Mouse (Mus musculus): Measurements from ENCODE around the gene Hcar2. TPM values are rescaled to one million over a fixed set of nuclear protein-coding genes. Genes with fewer than 3 reads are reported as not detected.

Hcar2 gene
- polyA plus RNA-seq, 1 experiment from 2014 or later: 0.57 TPM

DNA sequence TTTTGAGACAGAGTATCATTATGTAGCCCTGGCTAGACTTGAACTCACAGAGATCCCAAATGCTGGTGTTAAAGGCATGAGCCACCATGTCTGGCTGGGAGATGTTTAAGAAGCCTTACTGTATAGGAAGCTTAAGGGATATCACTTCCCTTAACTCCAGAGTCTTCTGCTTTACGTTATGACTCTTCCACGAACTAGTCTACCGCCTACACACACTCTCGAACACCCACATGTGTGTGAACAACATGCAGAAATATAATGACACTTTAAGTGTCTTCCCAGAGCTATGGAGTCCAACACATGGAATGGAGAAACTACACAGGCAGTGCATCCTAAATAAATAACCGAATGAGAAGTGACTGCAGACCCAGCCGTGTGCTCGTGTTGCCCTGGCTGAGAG is 18.6 kb upstream of the Hcar2 start:
- H3K27ac ChIP-seq: no peak overlapping the region
- no peak overlapping the region for H3K4me3 ChIP-seq (ENCODE audit: inconsistent target)
- WGBS (ENCODE audit: missing documents): 65% methylated on average over 7 of the region's 7 CpGs
- H3K79me2 ChIP-seq (ENCODE audit: inconsistent target): no peaks in the 10 kb centered on the region
- H3K36me3 ChIP-seq (ENCODE audit: inconsistent target): no peaks in the 10 kb centered on the region

DNA sequence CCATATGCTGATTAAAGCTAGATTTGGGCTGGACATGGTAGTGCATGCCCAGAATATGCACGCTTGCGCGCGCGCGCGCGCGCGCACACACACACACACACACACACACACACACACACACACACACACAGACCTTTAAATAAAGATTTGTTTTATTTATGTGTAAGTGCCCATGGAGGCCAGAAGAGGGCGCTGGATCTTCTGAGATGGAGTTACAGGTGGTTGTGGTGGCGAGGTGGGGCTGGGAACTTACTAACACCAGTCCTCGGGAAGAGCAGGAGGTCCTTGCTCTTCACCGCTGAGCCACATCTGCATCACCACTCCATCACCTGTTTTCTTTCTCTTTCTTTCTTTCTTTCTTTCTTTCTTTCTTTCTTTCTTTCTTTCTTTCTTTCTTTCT is 15.5 kb upstream of the Hcar2 start:
- WGBS (ENCODE audit: missing documents): 72% methylated on average over 3 of the region's 14 CpGs
- Histone ChIP-seq H3K4me3 (ENCODE audit: inconsistent target) (no peak overlapping the region), H3K79me2 (ENCODE audit: inconsistent target) (no peaks in the 10 kb centered on the region), H3K36me3 (ENCODE audit: inconsistent target) (no peaks in the 10 kb centered on the region), H3K27ac (no peak overlapping the region)

DNA sequence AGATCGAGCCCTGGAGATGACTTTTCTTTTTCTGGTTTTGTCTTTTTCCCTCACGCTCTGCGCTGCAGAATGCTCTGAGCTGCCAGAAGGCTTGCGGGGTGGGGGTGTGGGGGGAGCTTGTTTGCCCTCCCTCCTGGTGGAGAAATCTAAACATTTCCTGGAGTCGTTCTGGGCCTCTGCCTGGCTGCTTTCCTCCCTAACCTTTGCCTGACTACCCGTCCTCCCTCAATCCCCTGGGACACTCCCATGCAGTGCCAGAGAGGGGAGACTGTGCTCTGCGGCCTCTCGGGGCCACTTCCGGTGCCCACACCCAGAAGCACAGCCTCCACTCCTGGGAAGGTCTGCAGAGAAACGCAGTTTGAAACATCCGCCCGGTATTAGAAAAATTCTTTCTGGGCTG is 14.6 kb upstream of the Hcar2 start, which contains the start of gene Hcar1:
Gene Hcar1 (minus strand): TSS at position 93 of the 400 bp plus-strand sequence.
- Histone ChIP-seq H3K79me2 (ENCODE audit: inconsistent target) (no peaks in the 10 kb centered on the region), H3K27ac (no peak within 1 kb of the TSS), H3K4me3 (ENCODE audit: inconsistent target) (no peak within 1 kb of the TSS), H3K36me3 (ENCODE audit: inconsistent target) (no peaks in the 10 kb centered on the region)
- WGBS (ENCODE audit: missing documents): 85% methylated on average over 11 of the region's 12 CpGs

DNA sequence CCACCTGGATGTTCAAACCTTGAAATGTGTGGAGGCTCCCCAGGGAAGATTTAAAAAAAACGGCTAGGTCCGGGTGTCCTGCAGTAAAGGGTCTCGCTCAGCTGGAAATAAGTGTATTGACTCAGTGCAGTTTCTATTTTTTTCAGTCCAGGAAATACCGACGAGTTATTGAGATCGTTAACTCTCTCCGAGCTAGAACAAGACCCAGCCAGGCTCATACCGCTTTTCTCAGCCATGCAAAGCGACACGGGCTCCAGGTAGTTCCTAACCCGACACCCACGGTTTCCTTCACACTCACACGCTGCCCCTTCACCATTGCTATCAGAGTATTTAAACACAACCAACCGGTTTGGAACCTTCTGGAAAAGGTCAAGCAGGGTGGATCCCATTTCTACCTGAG is 12.8 kb upstream of the Hcar2 start:
- Histone ChIP-seq H3K79me2 (ENCODE audit: inconsistent target) (no peaks in the 10 kb centered on the region), H3K36me3 (ENCODE audit: inconsistent target) (no peaks in the 10 kb centered on the region), H3K27ac (no peak overlapping the region), H3K4me3 (ENCODE audit: inconsistent target) (no peak overlapping the region)
- WGBS (ENCODE audit: missing documents): 13% methylated on average over 14 of the region's 14 CpGs

DNA sequence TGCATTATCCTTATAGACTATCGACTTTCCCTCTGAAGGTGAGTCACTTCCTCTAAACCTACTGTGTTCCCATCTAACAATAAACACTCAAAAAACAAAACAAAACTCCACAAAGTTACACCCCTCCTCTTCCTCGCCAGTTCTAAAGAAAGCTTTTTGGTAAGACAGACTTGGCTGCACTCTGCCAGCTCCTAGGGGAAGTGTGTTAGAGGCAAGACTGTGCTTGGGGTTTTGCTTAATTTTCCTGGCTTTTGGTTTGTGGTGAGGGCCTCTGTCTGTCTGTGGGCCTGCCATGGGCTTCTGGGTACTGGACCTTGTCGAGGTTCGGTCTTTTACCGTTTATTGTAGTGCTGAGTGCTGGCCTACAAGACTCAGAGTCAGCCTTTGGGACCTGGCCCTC is 8.9 kb upstream of the Hcar2 start:
- WGBS (ENCODE audit: missing documents): 13% methylated on average over 5 of the region's 5 CpGs
- Histone ChIP-seq H3K36me3 (ENCODE audit: inconsistent target) (no peaks in the 10 kb centered on the region), H3K4me3 (ENCODE audit: inconsistent target) (no peak overlapping the region), H3K79me2 (ENCODE audit: inconsistent target) (no peaks in the 10 kb centered on the region), H3K27ac (no peak overlapping the region)

DNA sequence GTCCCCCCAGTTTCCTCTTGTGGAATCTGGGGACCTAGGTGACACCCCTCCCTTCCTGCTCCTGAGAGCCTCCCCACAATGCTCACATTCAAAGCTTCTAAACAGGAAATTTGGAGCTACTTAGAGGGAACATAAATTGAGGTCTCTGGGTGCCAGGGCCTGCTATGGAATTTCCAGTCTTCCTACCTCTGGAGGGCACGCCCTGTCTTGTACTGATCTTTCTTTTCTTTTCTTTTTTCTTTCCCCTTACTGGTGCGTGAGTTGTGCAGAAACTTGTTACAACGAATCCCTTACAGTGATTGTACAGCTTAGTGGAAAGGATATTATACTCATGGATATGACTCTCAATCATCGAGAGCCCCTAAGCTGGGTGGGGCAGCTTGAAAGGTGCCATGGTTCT is 4.3 kb upstream of the Hcar2 start:
- no peaks in the 10 kb centered on the region for H3K79me2 ChIP-seq (ENCODE audit: inconsistent target)
- H3K36me3 ChIP-seq (ENCODE audit: inconsistent target): no peaks in the 10 kb centered on the region
- H3K4me3 ChIP-seq (ENCODE audit: inconsistent target): no peak overlapping the region
- no peak overlapping the region for H3K27ac ChIP-seq
- 95% methylated on average over 4 of the region's 4 CpGs for WGBS (ENCODE audit: missing documents)

DNA sequence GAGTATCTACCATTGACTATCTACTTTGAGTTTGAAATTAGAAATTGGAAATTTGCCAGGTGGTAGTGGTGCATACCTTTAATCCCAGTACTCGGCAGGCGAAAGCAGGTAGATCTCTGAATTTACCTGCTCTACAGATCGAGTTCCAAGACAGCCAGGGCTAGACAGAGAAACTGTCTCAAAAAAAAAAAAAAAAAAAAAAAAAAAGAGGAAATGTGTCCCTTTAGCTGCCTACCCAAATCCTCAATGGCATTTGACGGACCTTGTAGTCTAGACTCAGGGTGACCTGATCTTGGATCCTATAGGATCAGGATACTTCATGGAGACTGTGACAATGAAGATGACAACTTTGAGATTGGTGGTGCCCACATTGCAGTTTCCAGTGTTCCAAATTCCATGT is 1.2 kb upstream of the Hcar2 start:
- Histone ChIP-seq H3K4me3 (ENCODE audit: inconsistent target) (no peak overlapping the region), H3K27ac (no peak overlapping the region), H3K36me3 (ENCODE audit: inconsistent target) (no peaks in the 10 kb centered on the region), H3K79me2 (ENCODE audit: inconsistent target) (no peaks in the 10 kb centered on the region)
- 63% methylated on average over 4 of the region's 4 CpGs for WGBS (ENCODE audit: missing documents)

DNA sequence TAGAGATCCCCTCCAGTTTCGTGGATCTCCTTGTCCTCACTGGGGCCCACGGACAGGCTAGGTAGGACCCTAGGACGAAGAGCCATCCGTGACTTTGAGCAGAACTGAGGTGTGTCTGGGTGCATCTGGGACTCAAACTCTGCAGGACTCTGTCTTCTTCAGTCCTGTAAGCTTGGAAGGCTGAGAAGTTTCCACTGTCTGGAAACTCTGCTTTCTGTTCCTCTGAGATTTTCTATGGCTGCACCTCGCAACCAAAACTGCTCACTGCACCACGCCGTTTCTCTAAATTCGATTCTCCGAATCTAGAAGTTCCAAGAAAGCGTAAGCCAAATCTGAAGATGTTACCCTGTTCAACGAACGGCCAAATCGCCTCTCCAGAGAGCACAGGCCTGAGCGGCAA is 1.4 kb downstream of the Hcar2 start:
- Histone ChIP-seq H3K27ac (peak overlapping the region; percentile 73), H3K4me3 (ENCODE audit: inconsistent target) (no peak overlapping the region), H3K79me2 (ENCODE audit: inconsistent target) (no peaks in the 10 kb centered on the region), H3K36me3 (ENCODE audit: inconsistent target) (no peaks in the 10 kb centered on the region)
- 87% methylated on average over 14 of the region's 14 CpGs for WGBS (ENCODE audit: missing documents)

DNA sequence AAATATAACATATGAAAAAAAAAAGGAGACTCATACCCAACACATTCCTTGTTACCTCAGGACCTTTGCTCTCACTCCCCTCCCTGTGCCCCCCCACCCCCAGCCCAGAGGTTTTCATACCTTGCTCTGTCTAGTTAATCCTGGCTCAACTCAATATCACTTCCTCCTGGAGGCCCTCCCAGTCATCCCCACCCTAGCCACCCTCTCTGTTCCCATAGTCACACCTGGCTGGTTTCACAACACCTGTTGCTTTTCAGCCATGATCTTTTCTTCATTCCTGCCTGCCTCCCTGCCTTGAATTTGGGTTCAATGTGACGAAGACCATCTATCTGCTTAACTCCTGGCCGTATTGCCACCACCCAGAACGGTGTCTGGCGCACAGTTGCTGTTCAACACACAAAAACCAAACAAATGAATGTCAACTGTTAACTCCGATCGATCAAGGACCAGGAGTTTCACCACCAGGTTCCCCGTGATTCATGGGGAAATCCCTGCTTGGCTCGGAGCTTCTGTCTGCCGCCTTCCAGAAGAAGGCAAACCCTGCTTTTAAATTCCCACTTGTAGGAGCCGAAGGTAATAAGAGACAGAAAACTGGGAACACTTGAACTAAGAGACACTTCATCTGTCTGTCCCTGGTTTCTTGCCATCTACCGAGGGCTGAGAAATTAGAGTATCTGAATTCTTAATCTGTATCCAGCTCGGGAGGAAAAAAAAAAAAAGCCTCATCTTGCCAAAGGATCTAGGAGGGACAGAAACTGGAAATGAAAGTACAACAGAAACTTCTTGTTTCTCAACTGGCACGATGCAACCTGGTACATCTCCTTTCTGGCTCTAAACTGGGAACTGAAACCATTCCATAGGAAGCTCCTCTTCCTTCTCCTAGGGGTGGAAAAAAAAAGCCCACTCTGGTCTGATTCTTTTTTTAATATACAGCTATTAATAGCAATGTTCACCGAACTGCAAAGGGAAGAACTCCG is 2.6 kb downstream of the Hcar2 start:
- H3K36me3 ChIP-seq (ENCODE audit: inconsistent target): no peaks in the 10 kb centered on the region
- H3K79me2 ChIP-seq (ENCODE audit: inconsistent target): no peaks in the 10 kb centered on the region
- H3K4me3 ChIP-seq (ENCODE audit: inconsistent target): peak overlapping the region; percentile 15; the same call in 1 of the 2 replicates
- peak overlapping the region; percentile 73 for H3K27ac ChIP-seq
- 30% methylated on average over 15 of the region's 15 CpGs for WGBS (ENCODE audit: missing documents)

DNA sequence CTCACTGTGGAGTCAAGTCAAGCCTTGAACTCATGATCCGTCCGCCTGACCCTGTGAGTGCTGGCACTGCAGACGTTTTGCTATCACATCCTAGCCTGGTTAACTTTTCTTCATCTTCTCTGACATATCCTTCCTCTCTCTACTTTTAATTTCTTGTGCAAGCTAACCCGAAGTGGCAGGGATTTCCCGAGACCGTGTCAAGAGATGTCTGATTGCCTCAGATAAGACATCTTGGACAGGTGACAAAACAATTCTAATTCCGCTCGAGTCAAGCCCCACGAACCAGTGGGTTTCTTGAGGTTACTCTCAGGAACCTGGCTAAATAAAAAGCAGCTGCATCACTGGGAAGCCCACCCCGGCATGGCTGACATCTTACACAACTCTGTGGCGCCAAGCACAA is 6.5 kb downstream of the Hcar2 start:
- 51% methylated on average over 10 of the region's 11 CpGs for WGBS (ENCODE audit: missing documents)
- Histone ChIP-seq H3K27ac (no peak overlapping the region), H3K4me3 (ENCODE audit: inconsistent target) (no peak overlapping the region), H3K79me2 (ENCODE audit: inconsistent target) (no peaks in the 10 kb centered on the region), H3K36me3 (ENCODE audit: inconsistent target) (no peaks in the 10 kb centered on the region)

DNA sequence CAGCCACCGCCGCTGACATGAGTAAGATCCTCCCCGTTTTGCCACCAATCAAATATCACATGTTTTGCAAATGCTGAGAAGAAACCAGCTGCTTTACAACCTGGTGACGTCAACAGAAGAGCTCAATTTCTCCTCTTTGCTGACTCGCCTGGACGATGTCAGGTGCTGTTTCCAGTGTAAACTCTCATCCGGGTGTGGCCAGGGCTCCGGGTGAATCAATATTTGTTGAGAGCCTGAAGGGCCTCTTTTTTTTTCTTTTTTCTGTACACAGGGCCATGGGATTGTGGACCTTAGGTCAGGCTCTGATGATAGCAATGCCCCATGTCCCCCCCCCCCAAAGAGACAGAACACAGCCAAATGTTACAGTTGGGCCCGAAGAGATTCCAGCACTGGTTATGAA is 10.8 kb downstream of the Hcar2 start:
- Histone ChIP-seq H3K36me3 (ENCODE audit: inconsistent target) (no peaks in the 10 kb centered on the region), H3K79me2 (ENCODE audit: inconsistent target) (no peaks in the 10 kb centered on the region), H3K4me3 (ENCODE audit: inconsistent target) (no peak overlapping the region), H3K27ac (no peak overlapping the region)
- 90% methylated on average over 9 of the region's 9 CpGs for WGBS (ENCODE audit: missing documents)

DNA sequence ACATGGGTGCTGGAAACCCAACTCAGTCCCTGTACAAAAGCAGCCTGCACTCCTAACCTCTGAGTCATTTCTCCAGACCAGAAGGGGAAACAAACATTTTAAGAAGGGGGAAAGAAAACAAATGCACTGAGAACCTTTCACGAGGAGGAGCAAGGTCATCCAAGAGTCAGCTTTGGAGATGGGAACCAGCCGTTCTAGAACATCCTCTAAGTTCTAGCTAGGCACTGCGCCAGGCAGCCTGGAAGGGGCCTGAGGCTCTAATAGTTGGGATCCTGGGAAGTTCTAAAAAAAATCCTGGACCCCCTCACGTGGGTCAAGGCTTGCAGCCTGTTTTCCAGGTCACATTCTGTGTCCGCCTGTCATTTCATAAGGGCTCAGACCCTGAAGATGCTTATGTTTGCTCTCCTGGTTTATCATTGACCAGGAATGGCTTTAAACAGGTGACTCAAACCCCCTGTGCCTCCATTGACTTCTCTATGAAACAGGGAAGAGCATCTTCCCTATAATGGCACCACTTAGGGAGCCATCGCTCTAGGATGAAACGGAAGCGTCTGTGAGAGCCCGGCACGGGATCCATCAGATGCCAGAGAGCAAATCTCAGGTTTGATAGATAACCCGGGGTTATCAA is 11.3 kb downstream of the Hcar2 start:
- H3K79me2 ChIP-seq (ENCODE audit: inconsistent target): no peaks in the 10 kb centered on the region
- H3K36me3 ChIP-seq (ENCODE audit: inconsistent target): no peaks in the 10 kb centered on the region
- H3K4me3 ChIP-seq (ENCODE audit: inconsistent target): no peak overlapping the region
- WGBS (ENCODE audit: missing documents): 92% methylated on average over 11 of the region's 11 CpGs
- no peak overlapping the region for H3K27ac ChIP-seq

DNA sequence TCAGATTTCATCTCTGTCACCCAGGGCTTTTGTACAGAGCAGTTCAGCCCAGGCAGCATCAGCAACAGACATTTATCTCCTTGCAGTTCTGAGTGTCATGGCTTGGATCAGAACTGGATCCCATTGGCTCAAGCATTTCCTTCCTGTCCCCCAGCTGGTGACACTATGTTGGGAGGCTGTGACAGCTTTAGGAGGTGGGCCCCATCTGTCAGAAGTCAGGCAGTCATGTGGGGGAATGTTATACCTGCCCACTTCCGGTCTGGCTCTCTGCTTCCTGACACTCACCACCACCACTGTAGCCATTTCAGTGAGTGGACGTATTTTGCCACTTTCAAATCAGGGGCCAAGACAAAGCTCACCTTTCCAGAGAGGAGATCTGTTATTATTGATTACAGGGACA is 13.9 kb downstream of the Hcar2 start:
- 23% methylated on average over 2 of the region's 2 CpGs for WGBS (ENCODE audit: missing documents)
- Histone ChIP-seq H3K79me2 (ENCODE audit: inconsistent target) (no peaks in the 10 kb centered on the region), H3K36me3 (ENCODE audit: inconsistent target) (no peaks in the 10 kb centered on the region), H3K4me3 (ENCODE audit: inconsistent target) (no peak overlapping the region), H3K27ac (no peak overlapping the region)

DNA sequence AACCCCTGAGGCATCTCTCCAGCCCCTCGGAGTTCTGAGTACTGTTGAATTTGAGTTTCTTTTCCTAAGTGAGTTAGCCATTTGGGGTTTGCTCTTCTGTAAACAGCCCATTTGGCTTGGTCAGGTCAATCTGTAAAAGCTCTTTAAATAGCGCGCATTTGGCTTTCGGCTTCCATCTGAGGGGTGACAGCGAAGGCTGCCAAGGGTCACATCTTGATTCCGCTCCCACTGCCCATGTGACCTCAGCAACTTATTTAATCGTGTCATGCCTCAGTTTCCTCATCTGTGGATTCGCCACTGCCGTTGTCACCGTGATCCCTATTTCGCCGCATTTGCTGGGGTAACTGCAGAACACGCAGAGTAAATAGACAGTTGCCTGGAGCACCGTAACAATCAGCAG is 21.0 kb downstream of the Hcar2 start:
- Histone ChIP-seq H3K4me3 (ENCODE audit: inconsistent target) (no peak overlapping the region), H3K36me3 (ENCODE audit: inconsistent target) (no peaks in the 10 kb centered on the region), H3K79me2 (ENCODE audit: inconsistent target) (no peaks in the 10 kb centered on the region), H3K27ac (no peak overlapping the region)
- 97% methylated on average over 14 of the region's 14 CpGs for WGBS (ENCODE audit: missing documents)

DNA sequence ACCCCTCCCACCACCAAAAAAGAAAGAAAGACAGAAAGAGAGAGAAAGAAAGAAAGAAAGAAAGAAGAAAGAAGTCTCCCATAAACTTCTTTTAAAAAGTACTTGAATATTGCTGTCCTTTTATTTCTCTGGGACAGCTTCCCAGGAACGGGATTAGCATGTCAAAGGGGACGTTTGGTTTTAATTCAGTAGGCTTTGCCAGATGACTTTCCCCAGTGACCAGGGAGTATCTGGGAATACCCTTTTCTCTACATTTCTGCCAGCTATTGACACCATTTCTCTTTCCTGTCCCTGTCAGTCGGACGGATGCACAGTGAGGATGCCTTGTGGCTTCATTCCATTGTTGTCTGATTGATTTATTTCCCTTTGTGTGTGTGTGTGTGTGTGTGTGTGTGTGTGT is 21.5 kb downstream of the Hcar2 start:
- Histone ChIP-seq H3K79me2 (ENCODE audit: inconsistent target) (no peaks in the 10 kb centered on the region), H3K4me3 (ENCODE audit: inconsistent target) (no peak overlapping the region), H3K36me3 (ENCODE audit: inconsistent target) (no peaks in the 10 kb centered on the region), H3K27ac (no peak overlapping the region)
- WGBS (ENCODE audit: missing documents): 98% methylated on average over 4 of the region's 4 CpGs

Data from macrophage (primary cell).